Comparison of ENCODE assay signal across 11 mouse cellular contexts in genomic region chr14:52146540-52146939, GRCm38 (mm10). TPM values are rescaled to one million over a fixed set of nuclear protein-coding genes. Genes with fewer than 3 reads are reported as not detected.
DNase-seq lines count a peak whose midpoint lies in the region; ATAC-seq and TF ChIP-seq lines count a peak whose summit lies in the region.
"Had no signal": no experiment of that assay in that cellular context is flagged by ENCODE, and none has a peak within 500 bp of the region (broad histone marks: within the 10 kb centered on the region; RNA-seq: fewer than 3 reads in every experiment).

No protein-coding gene starts in this region.

- H3K36me3 ChIP-seq in E14TG2a.4 (ENCODE audit: insufficient read depth, low read length), result peaks cover 9% of the 10 kb centered on the region
- H3K36me3 ChIP-seq in midbrain, embryonic 13.5 days, result no peaks in the 10 kb centered on the region
- H3K36me3 ChIP-seq: limb, embryonic 15.5 days had no signal

- no peak overlapping the region for H3K4me2 ChIP-seq in midbrain, embryonic 13.5 days (replicated peaks)
- H3K4me2 ChIP-seq: limb, embryonic 15.5 days had no signal

- WGBS in midbrain, embryonic 13.5 days, result 65% methylated on average over 4 of the region's 4 CpGs

- peak; percentile 36 for ATAC-seq in granulocyte monocyte progenitor cell, adult 5-6 weeks (replicated peaks; ENCODE audit: poor library complexity, severe bottlenecking)
- no peak for ATAC-seq in midbrain, embryonic 13.5 days

- DNase-seq in heart, postnatal 4 days, result peak; percentile 14
- DNase-seq in heart, adult 8-10 months (ENCODE audit: low spot score), result no peak
- peak; percentile 43 for DNase-seq in 3T3-L1 (ENCODE audit: low read depth, low spot score)
- DNase-seq in ovary, adult 18-20 months (ENCODE audit: low spot score), result no peak
- DNase-seq in layer of hippocampus, postnatal 10 days (ENCODE audit: low spot score in 2 of 2), result no peak
- DNase-seq: gastrocnemius, postnatal 36 days had no signal

- peak; percentile 77 for TF ChIP-seq CTCF in E14TG2a.4 (conservative IDR thresholded peaks at IDR 0.05; ENCODE audit: low read length)

- H3K4me3 ChIP-seq in E14TG2a.4 (replicated peaks; ENCODE audit: low read length), result peak overlapping the region; percentile 32; the same call in 1 of the 2 replicates
- no peak overlapping the region for H3K4me3 ChIP-seq in midbrain, embryonic 13.5 days (replicated peaks)
- H3K4me3 ChIP-seq: limb, embryonic 15.5 days; myocyte had no signal

- no peak overlapping the region for H3K27ac ChIP-seq in midbrain, embryonic 13.5 days
- H3K27ac ChIP-seq: limb, embryonic 15.5 days had no signal

- H3K9ac ChIP-seq in midbrain, embryonic 13.5 days (replicated peaks), result no peak overlapping the region
- H3K9ac ChIP-seq: limb, embryonic 15.5 days had no signal

- no peaks in the 10 kb centered on the region for H3K9me3 ChIP-seq in E14TG2a.4 (ENCODE audit: low read length)
- no peaks in the 10 kb centered on the region for H3K9me3 ChIP-seq in midbrain, embryonic 13.5 days
- H3K9me3 ChIP-seq: limb, embryonic 15.5 days had no signal

- H3K27me3 ChIP-seq in E14TG2a.4 (ENCODE audit: insufficient read depth, low read length), result no peaks in the 10 kb centered on the region
- no peaks in the 10 kb centered on the region for H3K27me3 ChIP-seq in midbrain, embryonic 13.5 days
- H3K27me3 ChIP-seq: limb, embryonic 15.5 days had no signal

- H3K4me1 ChIP-seq in E14TG2a.4 (replicated peaks; ENCODE audit: low read depth, low read length), result peaks cover 52% of the 10 kb centered on the region
- H3K4me1 ChIP-seq in midbrain, embryonic 13.5 days (replicated peaks), result no peaks in the 10 kb centered on the region
- H3K4me1 ChIP-seq: limb, embryonic 15.5 days had no signal

RNA-seq across cellular contexts. Expression of gene Rpgrip1, which starts 36.0 kb away (rescaled TPM):
- total RNA-seq in heart, postnatal 4 days (2021), result under 1 TPM; 0.55 to 0.59 TPM
- total RNA-seq in heart, adult 8-10 months (2022), result under 1 TPM in 3 of 4 experiments, not detected in 1; 0.31 to 0.41 (median 0.37) TPM
- 7.4 and 10.8 TPM in 2 replicates for total RNA-seq in granulocyte monocyte progenitor cell, adult 5-6 weeks (2014; fragmentation: Nextera tagmentation)
- 4.5 and 4.8 TPM in 2 replicates for total RNA-seq in granulocyte monocyte progenitor cell, adult 5-6 weeks (2017)
- 1 to 10 TPM; 1.8 to 3.3 TPM for total RNA-seq in layer of hippocampus, postnatal 10 days (2021)
- polyA plus RNA-seq in midbrain, embryonic 13.5 days (2015; fragmentation: Nextera tagmentation; extraction: Ambion mirVana), result 60.6 and 69.4 TPM in 2 replicates
- total RNA-seq: gastrocnemius, postnatal 36 days had no signal

RNA-seq across cellular contexts. Expression of gene Hnrnpc, which starts 42.7 kb away (rescaled TPM):
- total RNA-seq in heart, postnatal 4 days (2021), result 100 to 1,000 TPM; 183 to 190 TPM
- 100 to 1,000 TPM; 126 to 132 (median 128) TPM for total RNA-seq in heart, adult 8-10 months (2022)
- total RNA-seq in granulocyte monocyte progenitor cell, adult 5-6 weeks (2014; fragmentation: Nextera tagmentation), result 362 and 404 TPM in 2 replicates
- total RNA-seq in granulocyte monocyte progenitor cell, adult 5-6 weeks (2017), result 637 and 667 TPM in 2 replicates
- 100 to 1,000 TPM; 213 to 215 TPM for total RNA-seq in layer of hippocampus, postnatal 10 days (2021)
- polyA plus RNA-seq in midbrain, embryonic 13.5 days (2015; fragmentation: Nextera tagmentation; extraction: Ambion mirVana), result 705 and 728 TPM in 2 replicates

RNA-seq across cellular contexts. Expression of gene Supt16, which starts 50.7 kb away (rescaled TPM):
- 10 to 100 TPM; 48.5 to 50.6 TPM for total RNA-seq in heart, postnatal 4 days (2021)
- total RNA-seq in heart, adult 8-10 months (2022), result 10 to 100 TPM; 20.7 to 26.7 (median 22.9) TPM
- total RNA-seq in granulocyte monocyte progenitor cell, adult 5-6 weeks (2014; fragmentation: Nextera tagmentation), result 91.5 and 98.8 TPM in 2 replicates
- total RNA-seq in granulocyte monocyte progenitor cell, adult 5-6 weeks (2017), result 229 and 242 TPM in 2 replicates
- 10 to 100 TPM; 57.8 to 58.4 TPM for total RNA-seq in layer of hippocampus, postnatal 10 days (2021)
- polyA plus RNA-seq in midbrain, embryonic 13.5 days (2015; fragmentation: Nextera tagmentation; extraction: Ambion mirVana), result 62.7 and 68.4 TPM in 2 replicates

Comparison
In these comparisons a context has a peak if more than half of its experiments do, and no peak if none do; other contexts are left out.
1. DNase-seq: peak in heart, postnatal 4 days (single experiment) and 3T3-L1 (single experiment); none in heart, adult 8-10 months (single experiment), ovary, adult 18-20 months (single experiment) and layer of hippocampus, postnatal 10 days (0 of 2).